Mouse (Mus musculus): ENCODE measurements around the gene Epc2.

Gene Epc2

GRCm38 (mm10) chr2:49471188-49471587 lies 19.9 kb downstream of the Epc2 start:
- in situ Hi-C loops (cut with MboI, MseI) = no loop called here

DNA sequence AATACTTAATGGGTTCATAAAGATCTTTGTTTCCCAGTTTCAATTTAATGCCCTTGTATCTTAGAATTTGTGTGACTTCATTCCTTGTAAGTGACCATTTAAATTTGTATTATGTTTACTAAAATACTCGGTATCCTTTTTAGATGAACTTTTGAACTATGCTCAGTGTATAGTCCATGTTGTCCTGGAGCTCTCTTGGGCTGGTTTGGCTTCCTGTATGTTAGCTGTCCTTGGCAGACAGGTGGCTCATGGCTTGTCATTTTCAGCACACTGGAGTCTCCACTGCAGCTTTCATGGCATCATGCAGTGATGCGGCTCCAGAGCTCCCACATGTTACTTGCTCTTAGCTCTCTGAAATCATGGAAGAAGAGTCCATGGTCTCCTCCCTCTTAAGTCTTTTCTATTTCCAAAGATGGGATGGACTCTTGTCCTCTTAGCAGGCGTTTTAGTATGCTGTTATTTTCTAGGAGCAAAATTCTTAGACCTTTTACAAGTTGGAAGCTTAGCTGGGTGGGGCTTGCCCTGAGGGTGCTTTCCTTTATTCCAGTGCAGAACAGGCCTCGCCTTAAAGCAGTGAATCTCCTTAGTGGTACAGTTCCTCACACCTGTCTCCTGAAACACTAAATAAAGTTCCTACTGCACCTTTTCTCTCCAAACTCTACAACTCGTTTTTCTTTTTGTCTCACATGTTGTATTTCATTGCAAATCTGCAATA lies 20.5 kb downstream of the Epc2 start:
- in situ Hi-C loops (cut with MboI, MseI) = no loop called here

GRCm38 (mm10) chr2:49472443-49472842 lies 21.2 kb downstream of the Epc2 start:
- in situ Hi-C loops (cut with MboI, MseI) = no loop called here

DNA sequence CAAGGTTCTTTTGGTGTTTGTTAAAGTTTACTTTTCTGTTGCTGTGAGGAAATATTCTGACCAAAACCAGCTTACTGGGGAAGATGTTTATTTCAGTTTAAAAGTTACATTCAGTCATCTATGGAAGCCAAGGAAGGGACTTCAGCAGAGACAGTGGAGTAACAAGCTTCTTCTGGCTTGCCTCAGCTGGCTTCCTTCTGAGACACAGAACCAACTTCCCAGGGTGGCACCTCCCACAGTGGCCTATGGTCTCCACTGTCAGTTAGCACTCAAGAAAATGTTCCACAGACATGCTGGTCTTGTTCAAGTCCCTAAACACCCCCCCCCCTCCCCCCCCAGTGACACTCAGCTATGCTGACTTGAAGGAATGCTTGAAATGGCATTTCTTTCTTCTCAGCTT lies 30.9 kb downstream of the Epc2 start:
- in situ Hi-C loops (cut with MboI, MseI) = no loop called here

DNA sequence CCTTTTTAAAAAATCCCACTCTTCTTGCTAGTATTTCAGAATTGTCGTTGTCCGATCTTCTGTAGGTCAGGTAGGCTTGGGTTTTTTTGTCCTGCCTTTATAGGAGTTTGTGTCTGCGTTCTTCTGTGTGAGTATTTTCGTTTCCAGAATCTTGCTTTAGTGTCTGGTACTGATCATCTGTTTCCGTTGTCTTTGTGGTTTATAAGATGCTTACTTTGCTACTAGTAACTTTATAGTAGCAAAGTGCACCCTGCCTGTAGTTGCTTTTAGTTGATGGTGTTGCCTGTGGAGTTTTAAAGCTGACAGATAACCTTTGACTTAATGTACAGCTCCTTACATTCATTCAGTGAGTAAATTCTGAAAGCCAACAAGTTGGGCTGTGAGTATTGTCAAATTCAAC lies 32.1 kb downstream of the Epc2 start:
- in situ Hi-C loops (cut with MboI, MseI) = no loop called here

DNA sequence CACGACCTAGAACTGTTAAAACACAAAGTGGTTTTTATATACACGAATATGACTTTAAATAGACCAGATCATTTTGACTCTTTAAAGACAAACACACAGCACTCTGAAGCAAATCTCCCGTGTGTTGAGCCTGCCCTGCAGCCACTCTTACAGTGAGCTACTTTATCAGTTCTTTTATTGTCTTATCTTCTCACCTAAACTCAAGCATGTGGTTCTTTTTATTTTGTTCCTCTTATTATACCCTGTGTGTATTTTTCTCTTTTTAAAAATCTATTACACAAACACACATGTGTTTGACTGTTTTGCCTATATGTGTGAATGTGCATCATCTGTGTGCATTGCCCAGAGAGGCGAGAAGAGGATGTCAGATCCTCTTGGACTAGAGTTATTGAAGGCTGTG lies 50.1 kb downstream of the Epc2 start:
- in situ Hi-C loops (cut with MboI, MseI) = loop anchor here in 1 of 2 experiments (10.0 kb wide), 1 partner anchor 1717 kb away; no protein-coding TSS in a partner anchor

- in situ Hi-C loops (cut with MboI, MseI) = loop anchor here in 1 of 2 experiments (10.0 kb wide), 1 partner anchor 1719 kb away; no protein-coding TSS in a partner anchor
Measured at GRCm38 (mm10) chr2:49503596-49503995, 52.3 kb downstream of the Epc2 start.

- in situ Hi-C loops (cut with MboI, MseI) = loop anchor here (5.0 to 10.0 kb wide), 2 partner anchors 38 to 1720 kb away; no protein-coding TSS in a partner anchor
Measured at GRCm38 (mm10) chr2:49505151-49505550, 53.9 kb downstream of the Epc2 start.

- in situ Hi-C loops (cut with MboI, MseI) = no loop called here
Measured at GRCm38 (mm10) chr2:49510832-49511231, 59.5 kb downstream of the Epc2 start.

GRCm38 (mm10) chr2:49516011-49516410 lies 64.7 kb downstream of the Epc2 start:
- in situ Hi-C loops (cut with MboI, MseI) = no loop called here

GRCm38 (mm10) chr2:49520409-49520808 lies 69.1 kb downstream of the Epc2 start:
- in situ Hi-C loops (cut with MboI, MseI) = no loop called here

DNA sequence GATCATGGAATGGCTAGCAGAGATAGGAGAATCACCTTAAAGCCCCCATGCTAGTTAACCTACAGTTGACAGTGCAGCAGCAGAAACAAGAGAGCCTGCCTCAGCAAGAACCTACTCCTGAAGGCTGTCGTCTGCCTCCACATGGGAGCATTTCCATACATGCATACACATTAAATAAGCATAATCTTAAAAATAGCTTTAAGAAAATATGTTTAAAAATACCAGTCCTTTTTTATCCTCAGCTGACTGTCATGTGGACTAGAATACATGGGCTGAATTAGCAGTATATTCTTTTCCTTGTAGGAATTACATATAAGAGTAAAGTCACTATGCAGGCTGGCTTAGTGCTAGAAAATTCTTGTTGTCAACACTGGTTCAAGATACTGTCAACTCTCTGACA lies 69.7 kb downstream of the Epc2 start:
- in situ Hi-C loops (cut with MboI, MseI) = no loop called here

- in situ Hi-C loops (cut with MboI, MseI) = no loop called here
Measured at GRCm38 (mm10) chr2:49521564-49521963, 70.3 kb downstream of the Epc2 start.

GRCm38 (mm10) chr2:49522578-49522977 lies 71.3 kb downstream of the Epc2 start:
- in situ Hi-C loops (cut with MboI, MseI) = no loop called here

- in situ Hi-C loops (cut with MboI, MseI) = no loop called here
Measured at GRCm38 (mm10) chr2:49537147-49537546, 85.9 kb downstream of the Epc2 start.

GRCm38 (mm10) chr2:49538056-49538455 lies 86.8 kb downstream of the Epc2 start:
- in situ Hi-C loops (cut with MboI, MseI) = no loop called here

- in situ Hi-C loops (cut with MboI, MseI) = loop anchor here in 1 of 2 experiments (5.0 to 10.0 kb wide), 2 partner anchors 97 to 195 kb away; no protein-coding TSS in a partner anchor
Measured at GRCm38 (mm10) chr2:49539745-49540144, 88.5 kb downstream of the Epc2 start.

DNA sequence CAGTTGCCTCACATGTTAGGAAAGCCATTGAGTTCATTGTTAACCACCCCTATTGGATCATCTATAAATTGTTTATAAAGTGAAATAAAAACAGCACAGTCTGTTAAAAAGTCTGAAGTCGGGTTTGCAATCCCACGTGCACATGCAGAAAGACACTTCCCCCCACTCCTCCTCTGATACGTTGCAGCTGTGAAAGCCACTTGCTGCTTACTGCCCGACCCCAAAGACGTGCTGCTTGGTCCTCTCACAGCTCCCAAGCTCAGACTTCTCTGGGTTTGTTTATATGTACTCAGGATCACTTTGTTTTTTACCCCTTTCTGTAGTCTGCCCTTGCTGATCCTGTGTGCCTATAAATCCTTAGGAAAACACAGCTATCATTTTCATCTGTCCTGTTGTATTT lies 96.5 kb downstream of the Epc2 start:
- in situ Hi-C loops (cut with MboI, MseI) = loop anchor here in 1 of 2 experiments (10.0 kb wide), 1 partner anchor 187 kb away; no protein-coding TSS in a partner anchor

DNA sequence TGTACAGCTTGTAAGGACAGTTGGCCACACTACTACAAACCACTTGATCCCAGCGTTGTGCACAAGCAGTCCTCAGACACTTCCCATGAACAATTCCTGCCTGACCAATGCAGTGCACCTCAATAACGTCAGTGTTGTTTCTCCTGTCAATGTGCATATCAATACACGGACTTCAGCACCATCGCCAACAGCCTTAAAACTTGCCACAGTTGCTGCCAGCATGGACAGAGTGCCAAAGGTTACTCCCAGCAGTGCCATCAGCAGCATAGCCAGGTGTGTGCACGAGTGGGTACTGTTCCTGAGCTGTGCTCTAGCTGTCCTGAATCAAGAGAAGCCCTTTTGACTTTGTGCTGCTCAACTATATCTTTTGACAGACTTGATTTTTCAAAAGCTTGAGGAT lies 97.2 kb downstream of the Epc2 start:
- in situ Hi-C loops (cut with MboI, MseI) = loop anchor here in 1 of 2 experiments (10.0 kb wide), 1 partner anchor 186 kb away; no protein-coding TSS in a partner anchor

GRCm38 (mm10) chr2:49553096-49553495 lies 101.8 kb downstream of the Epc2 start:
- in situ Hi-C loops (cut with MboI, MseI) = no loop called here

GRCm38 (mm10) chr2:49557339-49557738 lies 106.1 kb downstream of the Epc2 start:
- in situ Hi-C loops (cut with MboI, MseI) = no loop called here

DNA sequence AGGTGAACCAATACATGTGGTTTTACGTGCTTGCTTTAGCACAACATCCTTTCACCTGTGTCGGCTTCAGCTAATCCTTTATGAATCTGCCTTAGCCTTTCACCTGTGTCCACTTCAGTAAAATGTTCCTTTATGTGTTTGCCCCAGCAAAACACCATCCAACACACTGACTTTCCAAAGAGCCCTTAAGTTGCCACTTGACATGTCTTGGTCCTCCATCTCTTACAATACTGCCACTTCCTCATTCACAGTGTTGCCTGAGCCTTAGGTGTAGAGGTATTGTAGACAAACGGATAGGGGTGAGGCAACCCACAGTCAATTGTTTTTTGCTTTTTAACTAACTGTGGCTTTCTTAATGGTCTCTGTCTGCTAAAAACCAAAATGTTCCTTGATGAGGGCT lies 107.1 kb downstream of the Epc2 start:
- in situ Hi-C loops (cut with MboI, MseI) = no loop called here

- in situ Hi-C loops (cut with MboI, MseI) = no loop called here
Measured at GRCm38 (mm10) chr2:49562688-49563350, 111.5 kb downstream of the Epc2 start.
